ENCODE assay signal across 21 mouse cellular contexts in the genomic region with DNA sequence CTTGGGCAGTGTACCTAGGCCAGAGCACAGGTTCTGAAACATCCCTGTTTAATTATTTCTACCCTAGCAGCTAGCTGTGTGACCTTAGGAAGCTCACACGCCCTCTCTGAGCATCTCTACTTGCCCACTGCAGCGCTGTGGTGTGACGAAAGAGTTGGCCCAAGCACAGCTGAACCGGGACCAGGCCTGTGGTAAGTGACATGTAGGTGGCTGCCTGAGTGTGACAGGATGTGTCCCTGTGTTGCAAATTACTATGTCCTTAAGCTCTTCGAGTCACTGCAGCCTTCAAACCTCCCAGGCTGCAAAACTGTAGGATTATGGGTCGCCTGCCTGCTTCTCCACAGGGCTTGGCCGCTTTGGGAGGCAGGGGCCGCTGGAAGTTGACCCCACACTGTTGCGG. TPM values are rescaled to one million over a fixed set of nuclear protein-coding genes. Genes with fewer than 3 reads are reported as not detected.
"Had no signal": no experiment of that assay in that cellular context is flagged by ENCODE, and none has a peak within 500 bp of the region (broad histone marks: within the 10 kb centered on the region; RNA-seq: fewer than 3 reads in every experiment).

No protein-coding gene starts in this region.

- H3K4me2 ChIP-seq: kidney, embryonic 15.5 days; limb, embryonic 13.5 days; liver, embryonic 12.5 days; liver, embryonic 15.5 days; lung, embryonic 15.5 days; midbrain, embryonic 12.5 days had no signal

- H3K9me3 ChIP-seq: kidney, embryonic 15.5 days; limb, embryonic 10.5 days; limb, embryonic 13.5 days; liver, embryonic 12.5 days; liver, embryonic 15.5 days; lung, embryonic 15.5 days; midbrain, embryonic 12.5 days had no signal

- H3K27ac ChIP-seq: kidney, embryonic 15.5 days; limb, embryonic 10.5 days; limb, embryonic 13.5 days; liver, embryonic 12.5 days; liver, embryonic 15.5 days; lung, embryonic 15.5 days; midbrain, embryonic 12.5 days had no signal

- H3K4me1 ChIP-seq: kidney, embryonic 15.5 days; limb, embryonic 10.5 days; limb, embryonic 13.5 days; liver, embryonic 12.5 days; liver, embryonic 15.5 days; lung, embryonic 15.5 days; midbrain, embryonic 12.5 days had no signal

- H3K27me3 ChIP-seq: kidney, embryonic 15.5 days; limb, embryonic 13.5 days; liver, embryonic 12.5 days; liver, embryonic 15.5 days; lung, embryonic 15.5 days; midbrain, embryonic 12.5 days had no signal

- H3K9ac ChIP-seq: kidney, embryonic 15.5 days; limb, embryonic 13.5 days; liver, embryonic 12.5 days; liver, embryonic 15.5 days; lung, embryonic 15.5 days; midbrain, embryonic 12.5 days had no signal

- ATAC-seq: liver, embryonic 12.5 days had no signal

- H3K4me3 ChIP-seq: kidney, embryonic 15.5 days; limb, embryonic 10.5 days; limb, embryonic 13.5 days; liver, embryonic 12.5 days; liver, embryonic 15.5 days; lung, embryonic 15.5 days; midbrain, embryonic 12.5 days had no signal

- DNase-seq: kidney, adult 11 months; kidney, adult 8-10 months; kidney, postnatal 10 days; kidney, postnatal 4 days; liver; lung, adult 18-20 months; lung, postnatal 10 days; lung, postnatal 36 days; thymus, postnatal 25 days had no signal

- H3K36me3 ChIP-seq: kidney, embryonic 15.5 days; limb, embryonic 10.5 days; limb, embryonic 13.5 days; liver, embryonic 12.5 days; liver, embryonic 15.5 days; lung, embryonic 15.5 days; midbrain, embryonic 12.5 days had no signal

RNA-seq across cellular contexts. Expression of a gene that starts 9.1 kb away (rescaled TPM):
- polyA plus RNA-seq: limb, embryonic 10.5 days; limb, embryonic 13.5 days; liver, embryonic 12.5 days; midbrain, embryonic 12.5 days; neural tube, embryonic 11.5 days had no signal

RNA-seq across cellular contexts. Expression of a gene that starts 16.2 kb away (rescaled TPM):
- polyA plus RNA-seq: kidney, embryonic 15.5 days; limb, embryonic 10.5 days; limb, embryonic 13.5 days; liver, embryonic 12.5 days; liver, embryonic 15.5 days; lung, embryonic 15.5 days; midbrain, embryonic 12.5 days; midbrain, postnatal 0 days; neural tube, embryonic 11.5 days; neural tube, embryonic 14.5 days; small intestine, adult 2 months; spleen, adult 2 months had no signal

RNA-seq across cellular contexts. Expression of a gene that starts 26.6 kb away (rescaled TPM):
- polyA plus RNA-seq: liver, embryonic 12.5 days; liver, embryonic 15.5 days; midbrain, embryonic 12.5 days; midbrain, postnatal 0 days; neural tube, embryonic 14.5 days had no signal

RNA-seq across cellular contexts. Expression of a gene that starts 29.8 kb away (rescaled TPM):
- polyA plus RNA-seq: kidney, embryonic 15.5 days; limb, embryonic 10.5 days; limb, embryonic 13.5 days; liver, embryonic 12.5 days; liver, embryonic 15.5 days; lung, embryonic 15.5 days; midbrain, embryonic 12.5 days; midbrain, postnatal 0 days; neural tube, embryonic 11.5 days; neural tube, embryonic 14.5 days; small intestine, adult 2 months; spleen, adult 2 months had no signal

RNA-seq across cellular contexts. Expression of a gene that starts 54.1 kb away (rescaled TPM):
- polyA plus RNA-seq: kidney, embryonic 15.5 days; limb, embryonic 10.5 days; limb, embryonic 13.5 days; liver, embryonic 12.5 days; liver, embryonic 15.5 days; midbrain, embryonic 12.5 days; midbrain, postnatal 0 days; neural tube, embryonic 11.5 days; neural tube, embryonic 14.5 days; small intestine, adult 2 months; spleen, adult 2 months had no signal
